Mouse (Mus musculus): ENCODE measurements around the gene Adck1.

GRCm38 (mm10) chr12:88467257-88467656, 106.9 kb downstream of the Adck1 start:
- TF ChIP-seq POLR2A (IDR thresholded peaks at IDR 0.05; ENCODE audit: insufficient read depth, low read length): no peak
- no peak for TF ChIP-seq EP300 (IDR thresholded peaks at IDR 0.05; ENCODE audit: insufficient read depth, low read depth, low read length)

All from ES-Bruce4 (cell line).